Comparison of ENCODE assay signal across 11 mouse cellular contexts in genomic region chr2:69613237-69613636, GRCm38 (mm10). TPM values are rescaled to one million over a fixed set of nuclear protein-coding genes. Genes with fewer than 3 reads are reported as not detected.
A peak's percentile ranks its signal among the peaks of the same experiment; 100 is the strongest.
DNase-seq lines count a peak whose midpoint lies in the region; ATAC-seq and TF ChIP-seq lines count a peak whose summit lies in the region.
"Had no signal": no experiment of that assay in that cellular context is flagged by ENCODE, and none has a peak within 500 bp of the region (broad histone marks: within the 10 kb centered on the region; RNA-seq: fewer than 3 reads in every experiment).

No protein-coding gene starts in this region.

- H3K4me3 ChIP-seq in forebrain, embryonic 10.5 days = no peak overlapping the region
- no peak overlapping the region for H3K4me3 ChIP-seq in forebrain, embryonic 12.5 days (replicated peaks)
- H3K4me3 ChIP-seq in gastrocnemius, adult 2 months = no peak overlapping the region
- H3K4me3 ChIP-seq: heart, embryonic 13.5 days; midbrain, embryonic 12.5 days had no signal

- peaks cover 11% of the 10 kb centered on the region; the same call in 1 of the 2 replicates for H3K27me3 ChIP-seq in forebrain, embryonic 10.5 days (ENCODE audit: poor library complexity, severe bottlenecking)
- peaks cover 4% of the 10 kb centered on the region; the same call in 1 of the 2 replicates for H3K27me3 ChIP-seq in forebrain, embryonic 12.5 days

- H3K4me2 ChIP-seq in forebrain, embryonic 12.5 days = no peak overlapping the region
- H3K4me2 ChIP-seq: midbrain, embryonic 12.5 days had no signal

- no peaks in the 10 kb centered on the region for H3K9me3 ChIP-seq in forebrain, embryonic 10.5 days
- H3K9me3 ChIP-seq in forebrain, embryonic 12.5 days = no peaks in the 10 kb centered on the region
- H3K9me3 ChIP-seq: heart, embryonic 13.5 days; midbrain, embryonic 12.5 days had no signal

- no peak overlapping the region for H3K9ac ChIP-seq in forebrain, embryonic 12.5 days
- H3K9ac ChIP-seq: heart, embryonic 13.5 days; midbrain, embryonic 12.5 days had no signal

- TF ChIP-seq CTCF in gastrocnemius, adult 2 months (IDR thresholded peaks at IDR 0.05) = no peak

- intact Hi-C loops in left cerebral cortex, postnatal 36 days (cut with DNase I) = no loop called here
- intact Hi-C loops in gastrocnemius, adult 2 months (cut with DNase I) = no loop called here

- WGBS in forebrain, embryonic 10.5 days = 82% methylated on average over 4 of the region's 4 CpGs
- WGBS in forebrain, embryonic 12.5 days = 86% methylated on average over 4 of the region's 4 CpGs

- no peak overlapping the region for H3K27ac ChIP-seq in forebrain, embryonic 10.5 days
- H3K27ac ChIP-seq in forebrain, embryonic 12.5 days = no peak overlapping the region
- no peak overlapping the region for H3K27ac ChIP-seq in gastrocnemius, adult 2 months
- H3K27ac ChIP-seq: heart, embryonic 13.5 days; midbrain, embryonic 12.5 days had no signal

- DNase-seq in forebrain, embryonic 10.5 days (ENCODE audit: extremely low spot score, low spot score) = peak; percentile 18
- DNase-seq in 416B (ENCODE audit: low read depth) = peak; percentile 92
- peak; percentile 32 for DNase-seq in c-Kit-positive CD71-positive TER-119-negative erythroid progenitor cells, embryonic 14.5 days (ENCODE audit: low read depth)
- peak; percentile 51 to 55 for DNase-seq in kidney, postnatal 36 days
- no peak for DNase-seq in layer of hippocampus, adult 11-12 months (ENCODE audit: low spot score)
- DNase-seq in left cerebral cortex, postnatal 36 days (ENCODE audit: low spot score in 2 of 2) = no peak
- no peak for DNase-seq in gastrocnemius, adult 2 months

- no peaks in the 10 kb centered on the region for H3K36me3 ChIP-seq in forebrain, embryonic 10.5 days (replicated peaks)
- H3K36me3 ChIP-seq in forebrain, embryonic 12.5 days (replicated peaks) = no peaks in the 10 kb centered on the region
- H3K36me3 ChIP-seq: heart, embryonic 13.5 days; midbrain, embryonic 12.5 days had no signal

- peaks cover 12% of the 10 kb centered on the region for H3K4me1 ChIP-seq in forebrain, embryonic 10.5 days
- H3K4me1 ChIP-seq in forebrain, embryonic 12.5 days = peaks cover 8% of the 10 kb centered on the region

- no peak for ATAC-seq in forebrain, embryonic 12.5 days (ENCODE audit: low FRiP score)

RNA-seq across cellular contexts. Expression of gene Lrp2, which starts 27.4 kb away (rescaled TPM):
- 3.3 TPM in 2 replicates for polyA plus RNA-seq in forebrain, embryonic 10.5 days (2016; fragmentation: Nextera tagmentation; extraction: Ambion mirVana)
- 1.5 and 1.8 TPM in 2 replicates for polyA plus RNA-seq in forebrain, embryonic 12.5 days (2016; fragmentation: Nextera tagmentation; extraction: Ambion mirVana)
- under 1 TPM in 1 of 2 experiments, not detected in 1; 0.09 TPM for total RNA-seq in left cerebral cortex, postnatal 36 days (2021)
- total RNA-seq in gastrocnemius, adult 2 months (2021) = not detected

RNA-seq across cellular contexts. Expression of gene Bbs5, which starts 33.7 kb away (rescaled TPM):
- 14.5 and 15.6 TPM in 2 replicates for polyA plus RNA-seq in forebrain, embryonic 10.5 days (2016; fragmentation: Nextera tagmentation; extraction: Ambion mirVana)
- 15.9 and 16.8 TPM in 2 replicates for polyA plus RNA-seq in forebrain, embryonic 12.5 days (2016; fragmentation: Nextera tagmentation; extraction: Ambion mirVana)
- 10 to 100 TPM; 21.1 to 29.8 TPM for total RNA-seq in left cerebral cortex, postnatal 36 days (2021)
- 1 to 10 TPM; 3.7 to 4.6 TPM for total RNA-seq in gastrocnemius, adult 2 months (2021)

RNA-seq across cellular contexts. Expression of gene Klhl41, which starts 56.7 kb away (rescaled TPM):
- polyA plus RNA-seq in forebrain, embryonic 10.5 days (2016; fragmentation: Nextera tagmentation; extraction: Ambion mirVana) = 0.11 and 0.21 TPM in 2 replicates
- 0.24 and 0.37 TPM in 2 replicates for polyA plus RNA-seq in forebrain, embryonic 12.5 days (2016; fragmentation: Nextera tagmentation; extraction: Ambion mirVana)
- total RNA-seq in left cerebral cortex, postnatal 36 days (2021) = under 1 TPM; 0.69 to 0.86 TPM
- 100 to 1,000 TPM; 511 to 652 TPM for total RNA-seq in gastrocnemius, adult 2 months (2021)
- polyA plus RNA-seq: spleen, adult 2 months had no signal

Comparison
In these comparisons a context has a peak if more than half of its experiments do, and no peak if none do; other contexts are left out.
1. DNase-seq: peak in forebrain, embryonic 10.5 days (single experiment), 416B (single experiment), c-Kit-positive CD71-positive TER-119-negative erythroid progenitor cells, embryonic 14.5 days (single experiment) and kidney, postnatal 36 days (2 of 2); none in layer of hippocampus, adult 11-12 months (single experiment), left cerebral cortex, postnatal 36 days (0 of 2) and gastrocnemius, adult 2 months (single experiment).
2. RNA of gene Klhl41, which starts 56.7 kb away (total RNA-seq): 511 to 652 TPM in gastrocnemius, adult 2 months; 0.69 to 0.86 TPM in left cerebral cortex, postnatal 36 days; every median in the first group is over 100 times any median in the second.